In the genomic region with DNA sequence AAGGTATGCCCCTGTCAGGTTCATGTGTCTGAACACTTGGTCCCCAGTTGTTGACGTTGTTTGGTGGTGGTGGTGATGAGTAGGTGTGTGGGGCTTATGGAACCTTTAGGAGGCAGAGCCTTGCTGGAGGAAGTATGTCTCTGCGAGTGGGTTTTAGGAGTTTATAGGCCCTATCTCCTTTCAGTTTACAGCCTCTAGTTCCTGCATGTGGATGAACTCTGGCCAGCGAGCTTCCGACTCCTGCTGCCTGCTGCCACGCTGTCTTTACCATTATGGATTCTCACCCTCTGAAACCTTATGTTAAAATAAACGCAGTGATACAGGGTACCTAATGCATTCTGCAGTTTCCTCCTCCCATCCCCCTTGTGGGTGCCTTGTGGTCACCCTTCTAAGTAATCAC, we compare ENCODE assay signal across 15 mouse cellular contexts.
"Had no signal": no experiment of that assay in that cellular context is flagged by ENCODE, and none has a peak within 500 bp of the region (broad histone marks: within the 10 kb centered on the region; RNA-seq: fewer than 3 reads in every experiment).

No protein-coding gene starts in this region.

- H3K36me3 ChIP-seq: neural tube, embryonic 15.5 days; stomach, embryonic 15.5 days had no signal

- H3K4me2 ChIP-seq: neural tube, embryonic 15.5 days; stomach, embryonic 15.5 days had no signal

- DNase-seq: retina, postnatal 1 day; right cerebral cortex, adult 18-20 months; right cerebral cortex, postnatal 14 days; right cerebral cortex, postnatal 25 days; right cerebral cortex, postnatal 4 days; spleen, adult 18-20 months; thymus, adult 18-20 months; thymus, adult 2 months; thymus, postnatal 14 days; thymus, postnatal 25 days; thymus, postnatal 36 days; thymus, postnatal 4 days had no signal

- H3K9ac ChIP-seq: neural tube, embryonic 15.5 days; stomach, embryonic 15.5 days had no signal

- H3K27ac ChIP-seq: neural tube, embryonic 15.5 days; stomach, embryonic 15.5 days; stomach, postnatal 0 days had no signal

- H3K4me3 ChIP-seq: neural tube, embryonic 15.5 days; stomach, embryonic 15.5 days had no signal

- H3K9me3 ChIP-seq: neural tube, embryonic 15.5 days; stomach, embryonic 15.5 days had no signal

- H3K27me3 ChIP-seq: neural tube, embryonic 15.5 days; stomach, embryonic 15.5 days had no signal
